Mouse (Mus musculus) forelimb bud, embryonic 11.5 days (tissue): ENCODE measurements at regions not wholly inside any gene's neighbourhood (a gene's known extent, or its start where the extent isn't known, plus 50 kb on each side); places are given as distances from the start of the nearest gene placed in this dataset.

Experiments
- DNase-seq: peaks from one replicate; pipeline ENCODE4 v3.0.0-alpha.2; 2012; ENCODE audit warnings: low read depth, low spot score

GRCm38 (mm10) chr1:193800998-193801397 lies 430.9 kb upstream of the Camk1g start:
- no peak for DNase-seq

GRCm38 (mm10) chr1:193790579-193790978 lies 420.5 kb upstream of the Camk1g start:
- no peak for DNase-seq

DNA sequence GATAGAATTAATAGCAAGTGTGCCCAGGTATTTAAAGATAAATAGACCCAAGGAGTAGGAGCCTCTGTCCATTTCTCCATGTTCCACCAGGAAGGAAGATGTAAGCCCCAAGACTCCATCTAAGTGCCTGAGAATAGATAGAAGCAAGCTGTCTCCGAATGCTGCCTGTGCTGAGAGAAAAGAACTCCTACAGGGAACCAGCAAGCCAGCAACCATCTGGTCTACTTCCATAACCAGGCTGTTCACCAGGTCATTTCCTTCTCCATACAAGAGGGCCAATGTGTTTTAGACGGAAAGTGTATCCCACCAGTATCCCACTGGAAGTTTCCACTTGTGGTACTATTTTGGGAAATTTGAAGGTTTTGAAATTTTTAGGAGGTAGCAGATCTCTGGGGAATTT lies 418.4 kb upstream of the Camk1g start:
- no peak for DNase-seq

GRCm38 (mm10) chr1:193787417-193787816 lies 417.3 kb upstream of the Camk1g start:
- no peak for DNase-seq

GRCm38 (mm10) chr1:193784966-193785365 lies 414.9 kb upstream of the Camk1g start:
- DNase-seq = no peak

DNA sequence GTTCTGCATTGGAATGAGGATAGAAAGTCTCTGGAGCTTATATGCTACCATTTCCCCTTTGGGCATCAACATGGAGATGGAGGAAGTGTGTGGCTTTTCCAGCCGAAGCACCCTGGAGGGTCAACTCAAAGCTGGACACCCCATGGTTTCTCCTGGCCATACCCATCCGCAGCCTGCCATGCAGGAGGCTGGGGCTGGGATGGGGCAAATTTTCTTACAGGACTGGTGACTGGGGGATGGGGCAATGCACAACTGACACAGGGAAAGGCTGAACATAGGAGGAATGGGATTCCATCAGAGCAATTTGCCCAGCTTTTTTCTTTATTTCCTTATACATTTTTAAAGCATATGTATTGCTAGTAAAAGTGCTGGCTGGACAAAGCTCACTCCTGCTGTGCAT lies 414.4 kb upstream of the Camk1g start:
- DNase-seq = no peak

GRCm38 (mm10) chr1:193778181-193778580 lies 408.1 kb upstream of the Camk1g start:
- DNase-seq = no peak

- no peak for DNase-seq
Observed at GRCm38 (mm10) chr1:193769546-193769945, 399.4 kb upstream of the Camk1g start.

DNA sequence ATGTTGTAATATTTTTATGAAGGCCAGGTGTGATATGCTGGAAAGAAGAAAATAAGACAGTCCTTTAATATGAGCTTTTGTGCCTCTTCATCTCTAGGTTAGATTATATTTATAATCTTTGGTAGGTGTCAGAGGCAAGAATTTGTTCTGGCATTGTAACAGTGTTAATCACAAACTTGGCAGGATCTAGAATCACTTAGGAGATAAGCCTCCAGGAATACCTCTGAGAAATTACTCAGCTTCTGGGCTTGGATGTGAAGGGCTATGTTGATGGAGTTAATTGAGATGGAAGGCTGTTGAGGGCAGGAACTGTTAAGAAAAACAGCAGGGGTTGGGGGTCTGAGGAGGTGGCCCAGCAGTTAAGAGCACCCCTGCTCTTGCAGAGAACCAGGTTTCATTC lies 394.0 kb upstream of the Camk1g start:
- no peak for DNase-seq

GRCm38 (mm10) chr1:193751819-193752251 lies 381.7 kb upstream of the Camk1g start:
- no peak for DNase-seq

DNA sequence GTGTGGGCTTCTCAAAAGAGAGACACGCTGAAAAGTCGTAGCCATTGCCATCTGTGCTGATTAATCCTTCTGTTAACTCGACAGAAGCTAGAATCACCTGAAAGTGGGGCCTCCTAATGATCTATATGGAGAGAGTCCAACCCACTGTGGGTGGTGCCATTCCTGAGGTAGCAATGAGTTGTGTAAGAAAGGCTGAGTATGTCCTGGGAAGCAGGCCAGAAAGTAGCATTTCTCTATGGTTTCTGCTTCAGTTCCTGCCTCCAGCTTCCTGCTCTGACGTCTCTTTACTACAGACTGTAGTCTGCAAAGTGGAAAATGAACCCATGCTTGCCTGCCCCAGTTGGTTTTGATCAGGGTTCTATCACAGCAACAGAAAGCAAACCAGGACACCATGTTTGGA lies 380.8 kb upstream of the Camk1g start:
- DNase-seq = no peak

GRCm38 (mm10) chr1:193747426-193747960 lies 377.4 kb upstream of the Camk1g start:
- DNase-seq = no peak

DNA sequence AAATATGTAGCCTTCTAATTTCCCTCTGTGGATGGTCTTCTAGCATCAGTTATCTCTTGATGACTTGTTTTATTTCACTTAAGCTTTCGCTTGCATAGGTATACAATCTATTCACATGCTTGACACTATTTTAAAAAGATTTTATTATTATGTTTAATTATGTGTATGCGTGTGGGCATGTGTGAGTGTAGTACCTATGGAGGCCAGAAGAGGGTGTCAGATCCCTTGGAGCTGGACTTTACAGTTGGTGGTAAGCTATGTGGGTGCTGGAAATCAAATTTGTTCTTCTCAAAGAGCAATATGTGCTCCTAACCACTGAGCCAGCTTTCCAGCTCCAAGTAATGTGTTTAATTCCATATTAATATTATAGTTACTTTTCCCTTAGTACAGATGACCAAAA lies 372.6 kb upstream of the Camk1g start:
- DNase-seq = no peak

DNA sequence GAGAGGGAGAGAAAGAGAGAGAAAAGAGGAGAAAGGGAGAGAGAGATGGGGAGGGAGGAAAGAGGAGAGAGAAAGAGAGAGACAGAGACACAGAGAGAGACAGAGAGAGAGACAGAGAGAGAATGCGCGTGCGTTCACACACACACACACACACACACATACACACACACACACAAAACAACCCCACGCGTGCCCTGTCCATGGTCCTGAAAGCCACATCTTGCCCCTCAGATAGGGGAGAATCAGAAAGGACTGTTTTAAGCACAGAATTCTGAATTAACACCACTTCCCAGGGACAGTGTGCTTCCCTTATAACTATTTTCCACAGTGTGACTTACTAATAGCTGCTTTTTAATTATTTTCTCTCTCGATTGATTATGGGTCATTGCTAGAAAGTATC lies 368.7 kb upstream of the Camk1g start:
- DNase-seq = peak; percentile 70

- DNase-seq = no peak
Observed at GRCm38 (mm10) chr1:193735949-193736518, 365.9 kb upstream of the Camk1g start.

DNA sequence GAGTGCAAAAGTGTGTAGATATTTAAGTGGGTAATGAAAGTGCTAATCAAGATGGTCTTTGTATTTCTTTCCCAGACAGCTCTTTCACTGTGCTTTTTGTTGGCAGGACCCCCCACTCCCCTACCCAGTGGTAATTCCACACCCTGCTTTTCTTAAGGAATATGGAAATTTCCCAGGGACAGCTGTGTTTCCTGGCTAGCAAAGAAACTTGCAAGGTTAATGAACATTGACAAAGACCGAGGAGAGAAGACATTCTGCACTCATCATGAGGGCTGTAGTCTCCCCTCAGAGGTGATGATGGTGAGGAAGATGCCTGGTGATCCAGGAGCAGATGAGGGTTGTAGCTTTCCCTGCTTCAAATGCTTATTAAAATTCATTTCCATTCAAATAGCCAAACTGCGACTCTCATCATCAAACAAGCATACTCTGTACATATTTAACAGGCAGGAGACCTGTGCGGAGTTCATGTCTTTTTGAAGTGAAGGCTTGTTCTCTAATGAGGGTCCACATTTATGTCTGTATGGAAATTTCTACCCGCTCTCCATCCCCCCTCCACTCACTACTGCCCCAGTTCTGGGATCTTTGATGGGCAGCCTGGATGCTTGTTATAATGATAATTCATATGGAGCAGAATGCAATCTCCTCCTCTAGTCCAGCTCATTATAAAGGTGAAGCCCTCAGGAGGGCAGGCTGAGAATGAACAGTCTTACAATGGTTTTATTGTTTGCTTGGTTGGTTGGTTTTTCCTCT lies 364.1 kb upstream of the Camk1g start:
- no peak for DNase-seq

DNA sequence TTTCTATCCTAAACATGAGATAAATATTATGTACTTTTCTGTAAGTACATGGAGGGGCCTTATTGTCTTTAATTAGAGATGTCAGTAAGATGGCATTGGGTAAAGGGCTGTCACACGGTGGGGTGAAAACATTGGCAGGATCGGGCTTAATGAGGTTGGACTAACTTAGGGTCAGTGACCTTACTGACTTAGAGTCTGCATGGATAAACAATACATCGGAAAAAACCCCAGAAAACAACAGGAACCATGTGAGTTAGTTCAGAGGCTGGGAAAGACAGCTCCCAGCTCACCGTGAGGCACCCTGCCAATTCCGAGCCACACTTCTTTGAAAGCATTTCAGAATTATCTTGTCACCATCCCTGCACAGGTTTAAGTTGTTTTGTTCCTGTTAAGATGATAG lies 363.3 kb upstream of the Camk1g start:
- no peak for DNase-seq

GRCm38 (mm10) chr1:193732113-193732512 lies 362.0 kb upstream of the Camk1g start:
- no peak for DNase-seq

DNA sequence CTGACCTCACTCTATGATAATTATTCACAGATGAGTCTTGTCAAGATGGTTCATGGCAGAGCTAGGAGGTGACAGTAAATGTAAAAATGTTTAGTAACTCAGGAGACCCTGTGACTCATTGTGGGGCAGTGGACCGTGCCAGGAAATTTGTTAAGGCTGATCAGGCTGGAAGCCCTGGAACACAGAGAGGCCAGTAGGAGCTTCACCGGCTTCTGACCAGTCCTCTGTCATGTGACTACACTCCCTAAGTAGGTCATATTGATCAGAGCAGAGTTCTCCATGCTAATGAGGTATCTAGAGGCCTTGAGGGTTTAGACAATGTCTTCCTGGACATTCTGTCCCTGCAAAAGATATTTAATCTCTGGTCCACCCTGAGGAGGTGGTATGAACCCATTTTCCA lies 351.8 kb upstream of the Camk1g start:
- DNase-seq = no peak

DNA sequence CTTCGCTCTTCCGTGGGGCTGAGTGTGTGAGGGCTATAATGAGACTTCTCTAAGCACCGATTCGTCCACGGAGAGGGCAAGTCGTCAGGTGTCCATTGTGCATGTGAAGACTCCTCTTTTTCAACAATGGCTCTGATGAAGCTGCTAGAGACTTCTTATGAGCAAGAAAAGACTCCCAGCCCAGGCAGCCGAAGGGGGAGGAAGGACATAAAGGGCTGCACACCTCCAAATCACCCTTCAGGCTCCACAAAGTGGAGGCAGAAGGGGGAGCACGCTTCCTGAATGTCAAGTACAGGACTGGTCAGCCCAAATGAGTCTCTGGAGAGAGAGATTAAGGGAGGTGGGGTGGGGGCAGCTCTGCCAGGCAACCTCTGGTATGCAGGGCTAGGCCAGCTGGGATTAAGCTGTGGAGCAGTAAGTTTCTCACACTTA lies 350.3 kb upstream of the Camk1g start:
- no peak for DNase-seq

- no peak for DNase-seq
Observed at GRCm38 (mm10) chr1:193715328-193715727, 345.2 kb upstream of the Camk1g start.

GRCm38 (mm10) chr1:193714631-193715030 lies 344.5 kb upstream of the Camk1g start:
- no peak for DNase-seq

- DNase-seq = no peak
Observed at GRCm38 (mm10) chr1:193705205-193705604, 335.1 kb upstream of the Camk1g start.
